Mouse (Mus musculus): ENCODE results near the gene Ttc34. TPM values are rescaled to one million over a fixed set of nuclear protein-coding genes. Genes with fewer than 3 reads are reported as not detected.

Ttc34 gene
- polyA plus RNA-seq, 1 experiment from 2014 or later, result 0.06 TPM

- Histone ChIP-seq H3K27ac (peak within 1 kb of the TSS; percentile 70), H3K9me3 (replicated peaks) (no peaks in the 10 kb centered on the region), H3K27me3 (peaks cover 11% of the 10 kb centered on the region; the same call in 1 of the 2 replicates), H3K9ac (peak within 1 kb of the TSS; percentile 76), H3K36me3 (no peaks in the 10 kb centered on the region), H3K4me2 (peak within 1 kb of the TSS; percentile 97), H3K4me1 (replicated peaks) (peaks cover 21% of the 10 kb centered on the region), H3K4me3 (peak within 1 kb of the TSS; percentile 65)
- peak; percentile 96 for ATAC-seq (replicated peaks; ENCODE audit: insufficient number of reproducible peaks, insufficient read depth, low FRiP score, low read depth)
- 4% methylated on average over 43 of the region's 43 CpGs for WGBS
Measured at GRCm38 (mm10) chr4:154898506-154899446, 61.5 kb downstream of the Ttc34 start, which contains the start of gene Fam213b. Gene Fam213b (minus strand): TSS chr4:154899135.

- ATAC-seq (replicated peaks; ENCODE audit: insufficient number of reproducible peaks, insufficient read depth, low FRiP score, low read depth), result no peak
- Histone ChIP-seq H3K9me3 (replicated peaks) (no peaks in the 10 kb centered on the region), H3K27me3 (no peaks in the 10 kb centered on the region), H3K9ac (no peak overlapping the region), H3K27ac (no peak overlapping the region), H3K4me1 (replicated peaks) (peaks cover 27% of the 10 kb centered on the region), H3K36me3 (no peaks in the 10 kb centered on the region), H3K4me3 (no peak overlapping the region), H3K4me2 (no peak overlapping the region)
- 79% methylated on average over 2 of the region's 2 CpGs for WGBS
Measured at GRCm38 (mm10) chr4:154902371-154902770, 65.1 kb downstream of the Ttc34 start.

- H3K4me2 ChIP-seq, result peak overlapping the region; percentile 74
- H3K4me3 ChIP-seq, result peak overlapping the region; percentile 48
- no peaks in the 10 kb centered on the region for H3K9me3 ChIP-seq (replicated peaks)
- peak; percentile 79 for ATAC-seq (replicated peaks; ENCODE audit: insufficient number of reproducible peaks, insufficient read depth, low FRiP score, low read depth)
- H3K27me3 ChIP-seq, result no peaks in the 10 kb centered on the region
- H3K27ac ChIP-seq, result no peak overlapping the region
- no peaks in the 10 kb centered on the region for H3K36me3 ChIP-seq
- peak overlapping the region; percentile 32 for H3K9ac ChIP-seq
- peaks cover 13% of the 10 kb centered on the region for H3K4me1 ChIP-seq (replicated peaks)
- WGBS, result under 1% methylated on average over 16 of the region's 16 CpGs
Measured at GRCm38 (mm10) chr4:154904185-154905071, 67.2 kb downstream of the Ttc34 start.

- peak overlapping the region; percentile 44; the same call in 1 of the 2 replicates for H3K4me2 ChIP-seq
- H3K9ac ChIP-seq, result no peak overlapping the region
- H3K27ac ChIP-seq, result 0 out of 2 replicates have a peak overlapping the region, but pooled peaks have one; percentile 21
- H3K4me3 ChIP-seq, result no peak overlapping the region
- no peaks in the 10 kb centered on the region for H3K27me3 ChIP-seq
- H3K9me3 ChIP-seq (replicated peaks), result no peaks in the 10 kb centered on the region
- WGBS, result 41% methylated on average over 17 of the region's 17 CpGs
- peak; percentile 61 for ATAC-seq (replicated peaks; ENCODE audit: insufficient number of reproducible peaks, insufficient read depth, low FRiP score, low read depth)
- H3K36me3 ChIP-seq, result no peaks in the 10 kb centered on the region
- peaks cover 18% of the 10 kb centered on the region for H3K4me1 ChIP-seq (replicated peaks)
Measured at GRCm38 (mm10) chr4:154907833-154908232, 70.6 kb downstream of the Ttc34 start.

GRCm38 (mm10) chr4:154908490-154908889 lies 71.2 kb downstream of the Ttc34 start:
- WGBS, result 76% methylated on average over 5 of the region's 5 CpGs

GRCm38 (mm10) chr4:154910606-154911522 lies 73.6 kb downstream of the Ttc34 start:
- no peak overlapping the region for H3K9ac ChIP-seq
- ATAC-seq (replicated peaks; ENCODE audit: insufficient number of reproducible peaks, insufficient read depth, low FRiP score, low read depth), result no peak
- no peaks in the 10 kb centered on the region for H3K27me3 ChIP-seq
- no peaks in the 10 kb centered on the region for H3K36me3 ChIP-seq
- H3K27ac ChIP-seq, result no peak overlapping the region
- peaks cover 9% of the 10 kb centered on the region for H3K4me1 ChIP-seq (replicated peaks)
- H3K4me3 ChIP-seq, result no peak overlapping the region
- 28% methylated on average over 15 of the region's 15 CpGs for WGBS
- no peaks in the 10 kb centered on the region for H3K9me3 ChIP-seq (replicated peaks)
- H3K4me2 ChIP-seq, result no peak overlapping the region

More at GRCm38 (mm10) chr4:154908490-154908889, 71.2 kb downstream of the Ttc34 start:
- H3K9me3 ChIP-seq (replicated peaks), result no peaks in the 10 kb centered on the region
- H3K4me2 ChIP-seq, result no peak overlapping the region
- H3K9ac ChIP-seq, result no peak overlapping the region
- peaks cover 18% of the 10 kb centered on the region for H3K4me1 ChIP-seq (replicated peaks)
- no peak for ATAC-seq (replicated peaks; ENCODE audit: insufficient number of reproducible peaks, insufficient read depth, low FRiP score, low read depth)
- no peak overlapping the region for H3K4me3 ChIP-seq
- H3K36me3 ChIP-seq, result no peaks in the 10 kb centered on the region
- no peaks in the 10 kb centered on the region for H3K27me3 ChIP-seq
- no peak overlapping the region for H3K27ac ChIP-seq

- 56% methylated on average over 2 of the region's 2 CpGs for WGBS
- H3K4me2 ChIP-seq, result no peak overlapping the region
- peaks cover 9% of the 10 kb centered on the region for H3K4me1 ChIP-seq (replicated peaks)
- no peaks in the 10 kb centered on the region for H3K27me3 ChIP-seq
- no peaks in the 10 kb centered on the region for H3K9me3 ChIP-seq (replicated peaks)
- no peak overlapping the region for H3K27ac ChIP-seq
- H3K4me3 ChIP-seq, result no peak overlapping the region
- H3K9ac ChIP-seq, result no peak overlapping the region
- no peaks in the 10 kb centered on the region for H3K36me3 ChIP-seq
- no peak for ATAC-seq (replicated peaks; ENCODE audit: insufficient number of reproducible peaks, insufficient read depth, low FRiP score, low read depth)
Measured at GRCm38 (mm10) chr4:154911644-154912043, 74.4 kb downstream of the Ttc34 start.

GRCm38 (mm10) chr4:154913845-154914244 lies 76.6 kb downstream of the Ttc34 start:
- H3K4me1 ChIP-seq (replicated peaks), result peaks cover 4% of the 10 kb centered on the region; the same call in 1 of the 2 replicates
- 93% methylated on average over 3 of the region's 3 CpGs for WGBS

GRCm38 (mm10) chr4:154914252-154914651 lies 77.0 kb downstream of the Ttc34 start:
- 93% methylated on average over 4 of the region's 4 CpGs for WGBS
- Histone ChIP-seq H3K27ac (no peak overlapping the region), H3K9ac (no peak overlapping the region), H3K4me3 (no peak overlapping the region), H3K36me3 (no peaks in the 10 kb centered on the region), H3K9me3 (replicated peaks) (no peaks in the 10 kb centered on the region), H3K4me1 (replicated peaks) (peaks cover 4% of the 10 kb centered on the region; the same call in 1 of the 2 replicates), H3K27me3 (no peaks in the 10 kb centered on the region), H3K4me2 (no peak overlapping the region)
- no peak for ATAC-seq (replicated peaks; ENCODE audit: insufficient number of reproducible peaks, insufficient read depth, low FRiP score, low read depth)

More at GRCm38 (mm10) chr4:154913845-154914244, 76.6 kb downstream of the Ttc34 start:
- H3K4me2 ChIP-seq, result no peak overlapping the region
- H3K9ac ChIP-seq, result no peak overlapping the region
- H3K9me3 ChIP-seq (replicated peaks), result no peaks in the 10 kb centered on the region
- H3K36me3 ChIP-seq, result no peaks in the 10 kb centered on the region
- no peak overlapping the region for H3K4me3 ChIP-seq
- no peaks in the 10 kb centered on the region for H3K27me3 ChIP-seq
- H3K27ac ChIP-seq, result no peak overlapping the region
- no peak for ATAC-seq (replicated peaks; ENCODE audit: insufficient number of reproducible peaks, insufficient read depth, low FRiP score, low read depth)

- Histone ChIP-seq H3K4me3 (no peak overlapping the region), H3K27me3 (no peaks in the 10 kb centered on the region), H3K9me3 (replicated peaks) (no peaks in the 10 kb centered on the region), H3K4me2 (no peak overlapping the region), H3K9ac (no peak overlapping the region), H3K4me1 (replicated peaks) (peaks cover 4% of the 10 kb centered on the region; the same call in 1 of the 2 replicates), H3K27ac (no peak overlapping the region), H3K36me3 (no peaks in the 10 kb centered on the region)
- no peak for ATAC-seq (replicated peaks; ENCODE audit: insufficient number of reproducible peaks, insufficient read depth, low FRiP score, low read depth)
- 70% methylated on average over 3 of the region's 3 CpGs for WGBS
Measured at GRCm38 (mm10) chr4:154914707-154915106, 77.4 kb downstream of the Ttc34 start.

Measured in heart, embryonic 15.5 days (tissue).